Mouse (Mus musculus) brain, embryonic 14.5 days (tissue): ENCODE measurements around the gene Efcab8.

Experiments used
- CTCF ChIP-seq: fragments of 200-500 bp; IDR thresholded peaks from 2 replicates; pipeline ENCODE4 v1.5.1; 2012; ENCODE audit warnings: inconsistent platforms, mild to moderate bottlenecking, moderate library complexity, borderline replicate concordance; ENCODE audit not compliant: insufficient read depth, insufficient read length; ENCODE audit errors: extremely low read depth
- POLR2A ChIP-seq: fragments of 200-500 bp; IDR thresholded peaks from 2 replicates; pipeline ENCODE4 v1.6.1; 2012; ENCODE audit warnings: mild to moderate bottlenecking, inconsistent platforms, borderline replicate concordance; ENCODE audit not compliant: poor library complexity, insufficient read depth, insufficient read length, severe bottlenecking; ENCODE audit errors: extremely low read depth

DNA sequence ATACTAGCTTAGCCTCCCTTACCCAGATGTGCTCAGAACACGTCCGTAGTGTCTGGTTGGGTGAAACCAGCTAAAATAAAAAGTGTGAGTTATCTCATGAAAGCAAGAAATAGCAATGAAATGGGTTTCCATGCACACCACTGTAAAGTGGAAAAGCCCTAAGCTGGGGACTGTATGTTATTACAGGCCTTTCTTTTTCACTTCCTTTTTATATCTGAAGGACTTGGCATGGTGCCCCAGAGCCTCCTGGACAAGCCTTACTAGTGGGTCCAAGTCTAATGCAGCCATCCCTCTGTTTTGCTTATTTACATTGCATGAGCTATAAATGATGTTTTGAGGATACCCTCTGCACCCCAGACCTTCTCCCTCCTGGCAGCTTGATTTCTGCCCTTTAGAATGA, 4.9 kb downstream of the Efcab8 start:
- TF ChIP-seq CTCF (no peak), POLR2A (no peak)
